Mouse (Mus musculus): ENCODE results near the gene Gm6034.

DNA sequence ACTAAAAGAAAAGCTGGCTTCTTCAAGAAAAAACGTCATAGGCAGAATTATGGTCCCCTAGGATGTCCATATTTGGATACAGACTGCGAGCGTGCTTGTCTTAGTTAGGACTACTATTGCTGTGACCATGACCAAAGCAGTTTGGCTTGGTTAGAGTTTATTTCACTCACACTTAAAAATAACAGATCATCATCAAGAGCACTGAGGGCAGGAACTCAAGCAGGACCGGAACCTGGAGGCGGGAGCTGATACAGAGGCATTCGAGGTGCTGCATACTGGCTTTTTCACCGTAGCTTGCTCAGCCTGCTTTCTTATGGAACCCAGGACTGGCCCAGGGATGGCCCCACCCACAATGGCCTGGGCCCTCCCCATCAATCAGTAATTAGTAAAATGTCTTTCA is 39.4 kb upstream of the Gm6034 start:
- no peak for TF ChIP-seq CTCF (IDR thresholded peaks at IDR 0.05)
- no peak for TF ChIP-seq EP300 (IDR thresholded peaks at IDR 0.05)

Data from lung, postnatal 0 days (tissue).